Mouse (Mus musculus) MEL (cell line): ENCODE data around the gene Snrnp35.

Source experiments
- CTCF ChIP-seq, 3 experiments: IDR thresholded peaks in 2 of 3; conservative IDR thresholded peaks in 1 of 3; 2 replicates each; pipeline ENCODE4 v1.5.1; 2011 to 2012; ENCODE audit warnings: low read length in 3 of 3, low read depth in 2 of 3, mild to moderate bottlenecking in 2 of 3, improper control_type of control experiment in 1 of 3, inconsistent platforms in 1 of 3, mixed read lengths in 1 of 3, moderate library complexity in 1 of 3; ENCODE audit not compliant: control insufficient read depth in 1 of 3, insufficient read depth in 1 of 3, poor library complexity in 1 of 3, severe bottlenecking in 1 of 3
- E2F4 ChIP-seq: IDR thresholded peaks from 2 replicates; pipeline ENCODE4 v1.6.1; 2011; ENCODE audit warnings: low read depth, low read length, improper control_type of control experiment, borderline replicate concordance
- ELF1 ChIP-seq: IDR thresholded peaks from 2 replicates; pipeline ENCODE4 v1.6.1; 2014; ENCODE audit warnings: low read depth, mild to moderate bottlenecking, inconsistent platforms, low read length, improper control_type of control experiment, moderate library complexity
- ETS1 ChIP-seq: IDR thresholded peaks from 2 replicates; pipeline ENCODE4 v1.6.1; 2012; ENCODE audit warnings: low read depth, mild to moderate bottlenecking, inconsistent platforms, low read length, improper control_type of control experiment, moderate library complexity
- MAX ChIP-seq: IDR thresholded peaks from 2 replicates; pipeline ENCODE4 v1.6.1; 2011; ENCODE audit warnings: low read length, improper control_type of control experiment
- MEF2A ChIP-seq: IDR thresholded peaks from 2 replicates; pipeline ENCODE4 v1.6.1; 2014; ENCODE audit warnings: low read depth, mild to moderate bottlenecking, inconsistent platforms, low read length, improper control_type of control experiment; ENCODE audit not compliant: poor library complexity, insufficient replicate concordance, severe bottlenecking; ENCODE audit errors: extremely low read depth
- NRF1 ChIP-seq: IDR thresholded peaks from 2 replicates; pipeline ENCODE4 v1.6.1; 2014; ENCODE audit warnings: low read depth, mild to moderate bottlenecking, inconsistent platforms, low read length, improper control_type of control experiment, moderate library complexity; ENCODE audit not compliant: poor library complexity, insufficient read depth, severe bottlenecking
- POLR2A ChIP-seq, 2 experiments: IDR thresholded peaks; 2 replicates each; pipeline ENCODE4 v1.6.1; 2011 to 2012; ENCODE audit warnings: low read length in 2 of 2, mild to moderate bottlenecking in 2 of 2, control low read depth in 1 of 2, improper control_type of control experiment in 1 of 2, low read depth in 1 of 2, moderate library complexity in 1 of 2; ENCODE audit not compliant: control insufficient read depth in 1 of 2, insufficient read depth in 1 of 2, poor library complexity in 1 of 2
- RCOR1 ChIP-seq: IDR thresholded peaks from 2 replicates; pipeline ENCODE4 v1.6.1; 2012; ENCODE audit warnings: low read depth, mild to moderate bottlenecking, inconsistent platforms, low read length, improper control_type of control experiment
- SIN3A ChIP-seq: IDR thresholded peaks from 2 replicates; pipeline ENCODE4 v1.6.1; 2012; ENCODE audit warnings: low read length, improper control_type of control experiment, inconsistent platforms
- UBTF ChIP-seq: IDR thresholded peaks from 2 replicates; pipeline ENCODE4 v1.6.1; 2012; ENCODE audit warnings: low read depth, mild to moderate bottlenecking, inconsistent platforms, low read length, improper control_type of control experiment, moderate library complexity, borderline replicate concordance; ENCODE audit not compliant: insufficient read depth
- ZKSCAN1 ChIP-seq: IDR thresholded peaks from 2 replicates; pipeline ENCODE4 v1.6.1; 2012; ENCODE audit warnings: low read depth, mild to moderate bottlenecking, inconsistent platforms, low read length, improper control_type of control experiment, moderate library complexity

- TF ChIP-seq CTCF (IDR thresholded peaks at IDR 0.05 in 2 of 3, conservative IDR thresholded peaks at IDR 0.05 in 1 of 3; ENCODE audit: control insufficient read depth in 1 of 3, insufficient read depth in 1 of 3, low read depth in 2 of 3, low read length in 3 of 3, poor library complexity in 1 of 3, severe bottlenecking in 1 of 3), result no peak
- TF ChIP-seq ELF1, result no peak
- TF ChIP-seq RCOR1, result no peak
- no peak for TF ChIP-seq E2F4
- TF ChIP-seq MAX, result no peak
- TF ChIP-seq UBTF, result no peak
- TF ChIP-seq ETS1, result no peak
- no peak for TF ChIP-seq ZKSCAN1
- TF ChIP-seq POLR2A (IDR thresholded peaks at IDR 0.05; ENCODE audit: control insufficient read depth in 1 of 2, insufficient read depth in 1 of 2, low read depth in 1 of 2, low read length in 2 of 2, poor library complexity in 1 of 2), result no peak
- TF ChIP-seq SIN3A, result no peak
- TF ChIP-seq NRF1, result no peak
- TF ChIP-seq MEF2A, result no peak
These were observed 26.2 kb upstream of the Snrnp35 start for GRCm38 (mm10) chr5:124456762-124457161.
